Mouse (Mus musculus) adrenal gland, postnatal 25 days (tissue): ENCODE measurements around the gene Lmnb2. TPM values are rescaled to one million over a fixed set of nuclear protein-coding genes. Genes with fewer than 3 reads are reported as not detected.

ENCODE experiments used
- DNase-seq: peaks from one replicate; pipeline ENCODE4 v3.0.0; 2021; ENCODE audit warnings: mixed read lengths
- total RNA-seq: library from RNA; stranded (reverse); gene quantifications from 2 replicates; pipeline ENCODE4 v1.2.3, GENCODE M21; 2021

Lmnb2 gene
- total RNA-seq, 1 experiment from 2014 or later = 15.2 TPM

- DNase-seq = no peak
These were observed 28.8 kb upstream of the Lmnb2 start for GRCm38 (mm10) chr10:80946684-80947437.

- no peak for DNase-seq
These were observed 26.2 kb upstream of the Lmnb2 start for GRCm38 (mm10) chr10:80944231-80944630.

- DNase-seq = no peak
These were observed 25.7 kb upstream of the Lmnb2 start for GRCm38 (mm10) chr10:80943701-80944100.

- no peak for DNase-seq
These were observed 24.9 kb upstream of the Lmnb2 start for GRCm38 (mm10) chr10:80942919-80943318.

- no peak for DNase-seq
These were observed 22.9 kb upstream of the Lmnb2 start for GRCm38 (mm10) chr10:80940988-80941347.

- DNase-seq = peak; percentile 66
These were observed 22.4 kb upstream of the Lmnb2 start for GRCm38 (mm10) chr10:80940320-80940987.

GRCm38 (mm10) chr10:80939671-80940070 is 21.6 kb upstream of the Lmnb2 start:
- peak; percentile 88 for DNase-seq

- DNase-seq = no peak
These were observed 20.9 kb upstream of the Lmnb2 start for GRCm38 (mm10) chr10:80938831-80939550.

GRCm38 (mm10) chr10:80937646-80938045 is 19.6 kb upstream of the Lmnb2 start:
- DNase-seq = peak; percentile 55

GRCm38 (mm10) chr10:80936810-80937164 is 18.7 kb upstream of the Lmnb2 start:
- no peak for DNase-seq

GRCm38 (mm10) chr10:80936135-80936809 is 18.2 kb upstream of the Lmnb2 start:
- peak; percentile 79 for DNase-seq

GRCm38 (mm10) chr10:80935698-80936097 is 17.7 kb upstream of the Lmnb2 start:
- no peak for DNase-seq

GRCm38 (mm10) chr10:80935241-80935640 is 17.2 kb upstream of the Lmnb2 start:
- no peak for DNase-seq

GRCm38 (mm10) chr10:80934136-80934985 is 16.3 kb upstream of the Lmnb2 start:
- no peak for DNase-seq

- DNase-seq = no peak
These were observed 15.5 kb upstream of the Lmnb2 start for GRCm38 (mm10) chr10:80933421-80933979.

- no peak for DNase-seq
These were observed 14.8 kb upstream of the Lmnb2 start for GRCm38 (mm10) chr10:80932700-80933420.

GRCm38 (mm10) chr10:80932206-80932605 is 14.2 kb upstream of the Lmnb2 start:
- no peak for DNase-seq

GRCm38 (mm10) chr10:80931695-80932094 is 13.7 kb upstream of the Lmnb2 start:
- DNase-seq = no peak

- no peak for DNase-seq
These were observed 13.2 kb upstream of the Lmnb2 start for GRCm38 (mm10) chr10:80931153-80931671.
